Mouse (Mus musculus) stomach, embryonic 16.5 days (tissue): ENCODE measurements around the gene Chd9. TPM values are rescaled to one million over a fixed set of nuclear protein-coding genes. Genes with fewer than 3 reads are reported as not detected.

ENCODE experiments used
- ATAC-seq: fragments of 200-750 bp; cut with Nextera tagmentation; 2 replicates; pipeline ENCODE4 v1.8.0; 2017; ENCODE audit warnings: moderate number of reproducible peaks, moderate TSS enrichment; ENCODE audit not compliant: insufficient read depth, low FRiP score
- H3K27ac ChIP-seq: fragments of 300-500 bp; sonication (generic); 2 replicates; pipeline ENCODE4 v1.5.1; 2014; ENCODE audit warnings: low read length
- H3K27me3 ChIP-seq: fragments of 300-500 bp; sonication (generic); 2 replicates; pipeline ENCODE4 v1.6.1; 2014; ENCODE audit warnings: low read length, control low read depth, mixed read lengths; ENCODE audit not compliant: control insufficient read depth, insufficient read depth
- H3K36me3 ChIP-seq: fragments of 300-500 bp; sonication (generic); 2 replicates; pipeline ENCODE4 v1.6.1; 2014; ENCODE audit warnings: low read length; ENCODE audit not compliant: control insufficient read depth, insufficient read depth
- H3K4me1 ChIP-seq: fragments of 300-500 bp; sonication (generic); 2 replicates; pipeline ENCODE4 v1.6.1; 2014; ENCODE audit warnings: low read length, control low read depth, mixed read lengths; ENCODE audit not compliant: control insufficient read depth, insufficient read depth
- H3K4me2 ChIP-seq: fragments of 300-500 bp; sonication (generic); 2 replicates; pipeline ENCODE4 v1.6.1; 2014; ENCODE audit warnings: low read depth, low read length, mixed read lengths
- H3K4me3 ChIP-seq: fragments of 300-500 bp; sonication (generic); replicated peaks from 2 replicates; pipeline ENCODE4 v1.5.1; 2014; ENCODE audit warnings: mild to moderate bottlenecking, low read length
- H3K9ac ChIP-seq: fragments of 300-500 bp; sonication (generic); 2 replicates; pipeline ENCODE4 v1.6.1; 2014; ENCODE audit warnings: low read length
- H3K9me3 ChIP-seq: fragments of 300-500 bp; sonication (generic); replicated peaks from 2 replicates; pipeline ENCODE4 v1.6.1; 2016; ENCODE audit warnings: low read length, control low read depth; ENCODE audit not compliant: control insufficient read depth
- WGBS: fragments of 180-500 bp; shearing (Covaris S2); extraction: QIAGEN DNeasy Blood & Tissue Kit; methylation state at CpG from one replicate; pipeline ENCODE4 v1.1.7; 2014; 5-methylcytosine and 5-hydroxymethylcytosine counted together
- microRNA-seq: library from miRNA; unstranded; fragments of <30 nt; microRNA quantifications from one replicate; pipeline ENCODE4, GENCODE M21; 2016
- polyA plus RNA-seq: library from polyadenylated mRNA; unstranded; fragments of >200 nt; fragmentation: Nextera tagmentation; extraction: Ambion mirVana; gene quantifications from 2 replicates; pipeline ENCODE4 v1.2.1, GENCODE M21; 2015

The Chd9 gene
- polyA plus RNA-seq, 1 experiment from 2014 or later, result 239 TPM

DNA sequence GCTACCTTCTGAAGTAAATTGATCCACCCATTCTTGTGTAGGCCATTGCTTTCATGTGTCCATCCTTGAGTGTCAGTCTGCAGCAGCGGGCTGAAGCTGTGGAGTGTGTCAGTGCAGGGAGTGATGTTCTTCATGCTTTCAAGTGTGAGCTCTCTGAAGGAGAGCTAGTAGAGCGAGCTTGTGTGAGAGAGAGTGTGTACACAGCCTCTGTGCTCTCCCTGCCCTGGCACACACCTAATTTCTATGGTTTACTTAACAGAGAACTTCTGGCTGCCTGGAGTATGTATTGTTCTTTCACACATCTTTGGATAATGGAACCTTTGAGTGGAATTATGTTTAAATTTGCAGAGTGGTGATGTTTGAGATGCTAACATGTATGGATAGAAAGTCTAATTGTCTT is 261.4 kb downstream of the Chd9 start:
- no peaks in the 10 kb centered on the region for H3K4me1 ChIP-seq
- no peaks in the 10 kb centered on the region for H3K9me3 ChIP-seq
- no peaks in the 10 kb centered on the region for H3K27me3 ChIP-seq
- H3K36me3 ChIP-seq, result peaks cover 15% of the 10 kb centered on the region; the same call in 1 of the 2 replicates
- no peak; the same call in 1 of the 2 replicates for ATAC-seq
- H3K27ac ChIP-seq, result no peak overlapping the region
- WGBS, result 66% methylated on average over 2 of the region's 2 CpGs
- no peak overlapping the region for H3K9ac ChIP-seq
- H3K4me3 ChIP-seq, result no peak overlapping the region
- no peak overlapping the region for H3K4me2 ChIP-seq

DNA sequence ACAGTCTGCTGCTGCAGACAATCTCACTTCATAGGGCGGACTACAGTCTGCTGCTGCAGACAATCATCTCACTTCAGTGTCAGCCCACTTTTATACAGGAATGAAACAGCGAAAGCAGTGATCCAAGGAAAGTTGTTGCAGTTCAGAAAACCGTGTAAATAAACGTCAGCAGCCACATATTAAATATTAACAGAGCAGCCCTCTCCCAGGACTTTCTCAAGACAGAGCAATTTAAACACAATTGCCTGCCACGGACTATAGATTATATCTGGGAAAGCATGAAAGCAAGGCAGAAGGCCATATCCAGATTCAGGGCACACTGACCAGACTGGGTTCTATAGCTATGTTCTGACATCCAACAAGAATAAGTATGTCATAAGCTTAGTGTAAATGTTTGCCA is 266.0 kb downstream of the Chd9 start:
- Histone ChIP-seq H3K9ac (no peak overlapping the region), H3K4me2 (no peak overlapping the region), H3K36me3 (0 out of 2 replicates have a peak, but pooled peaks cover 6% of the 10 kb centered on the region), H3K4me3 (no peak overlapping the region), H3K27me3 (no peaks in the 10 kb centered on the region), H3K4me1 (no peaks in the 10 kb centered on the region), H3K27ac (peak overlapping the region; percentile 27; the same call in 1 of the 2 replicates), H3K9me3 (no peaks in the 10 kb centered on the region)
- no peak for ATAC-seq
- WGBS, result 49% methylated on average over 5 of the region's 5 CpGs

DNA sequence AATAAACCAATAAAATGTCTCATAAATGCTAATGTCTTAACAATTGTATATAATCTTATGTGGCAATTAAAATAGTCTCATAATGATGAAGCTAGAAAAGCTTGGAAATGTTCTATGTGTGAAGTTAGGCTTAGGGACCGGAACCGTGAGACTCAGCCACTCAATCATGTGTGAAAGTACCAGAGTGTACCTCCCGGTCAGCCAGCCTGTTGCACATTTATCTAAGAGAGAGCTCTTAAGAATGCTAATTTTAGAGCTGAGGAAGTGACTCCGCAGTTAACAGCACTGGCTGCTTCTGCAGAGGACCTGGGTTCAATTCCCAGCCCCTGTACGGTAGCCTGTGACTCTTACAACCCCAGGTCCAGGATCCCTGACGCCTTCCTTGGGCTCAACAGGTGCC is 270.0 kb downstream of the Chd9 start:
- 89% methylated on average over 6 of the region's 6 CpGs for WGBS
- Histone ChIP-seq H3K36me3 (no peaks in the 10 kb centered on the region), H3K27ac (no peak overlapping the region), H3K4me3 (no peak overlapping the region), H3K4me1 (no peaks in the 10 kb centered on the region), H3K27me3 (no peaks in the 10 kb centered on the region), H3K9ac (no peak overlapping the region), H3K9me3 (no peaks in the 10 kb centered on the region), H3K4me2 (no peak overlapping the region)
- no peak for ATAC-seq

Small RNAs within 50 kb of the gene (microRNA-seq; reads per million reads assigned to microRNA genes)
- gene Gm44382, result not detected

Other genes starting within 250 kb of the Chd9 start
- gene Gm19935, start 11.0 kb upstream of the Chd9 start, polyA plus RNA-seq, result 0.18 and 0.31 TPM in 2 replicates
- gene Rbl2, start 241.7 kb downstream of the Chd9 start, polyA plus RNA-seq, result 18.3 and 18.5 TPM in 2 replicates